Mouse (Mus musculus) monocyte, adult 5-6 weeks (primary cell): ENCODE measurements around the gene Nup54. TPM values are rescaled to one million over a fixed set of nuclear protein-coding genes. Genes with fewer than 3 reads are reported as not detected.
A peak's percentile ranks its signal among the peaks of the same experiment; 100 is the strongest.

Experiments used
- ATAC-seq: fragments of 153-309, 156-312 bp; replicated peaks from 2 replicates; pipeline ENCODE4 v1.8.0; 2017; ENCODE audit warnings: mild to moderate bottlenecking; ENCODE audit not compliant: low TSS enrichment, insufficient number of reproducible peaks, severe bottlenecking, poor library complexity, low FRiP score
- total RNA-seq: library from RNA; stranded (forward); fragments of 200-1000, 200-491, 200-594 nt; gene quantifications from 3 replicates; pipeline ENCODE4 v1.2.3, GENCODE M21; 2017

Gene Nup54
- total RNA-seq, 1 experiment from 2014 or later, result 71.5 TPM

DNA sequence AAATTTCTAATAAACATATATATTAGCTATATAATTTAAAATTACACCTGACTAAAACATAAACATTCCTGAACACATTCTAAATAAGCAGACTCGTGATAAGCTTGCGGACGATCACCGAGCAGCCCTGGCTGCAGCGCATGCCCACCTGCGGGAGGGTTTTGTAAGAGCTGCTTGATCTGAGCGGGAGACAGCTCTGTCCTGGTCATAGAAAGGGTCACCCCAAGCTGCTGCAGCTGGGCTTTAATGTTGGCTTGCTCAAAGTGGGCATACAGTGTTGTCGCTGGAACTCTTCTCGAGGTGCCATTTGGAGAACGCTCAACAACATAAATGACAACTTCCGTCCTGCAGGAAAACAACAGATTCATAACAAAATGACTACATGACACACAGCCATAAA lies 10.9 kb downstream of the Nup54 start:
- no peak for ATAC-seq

GRCm38 (mm10) chr5:92413982-92414375 lies 21.0 kb downstream of the Nup54 start:
- ATAC-seq, result no peak

DNA sequence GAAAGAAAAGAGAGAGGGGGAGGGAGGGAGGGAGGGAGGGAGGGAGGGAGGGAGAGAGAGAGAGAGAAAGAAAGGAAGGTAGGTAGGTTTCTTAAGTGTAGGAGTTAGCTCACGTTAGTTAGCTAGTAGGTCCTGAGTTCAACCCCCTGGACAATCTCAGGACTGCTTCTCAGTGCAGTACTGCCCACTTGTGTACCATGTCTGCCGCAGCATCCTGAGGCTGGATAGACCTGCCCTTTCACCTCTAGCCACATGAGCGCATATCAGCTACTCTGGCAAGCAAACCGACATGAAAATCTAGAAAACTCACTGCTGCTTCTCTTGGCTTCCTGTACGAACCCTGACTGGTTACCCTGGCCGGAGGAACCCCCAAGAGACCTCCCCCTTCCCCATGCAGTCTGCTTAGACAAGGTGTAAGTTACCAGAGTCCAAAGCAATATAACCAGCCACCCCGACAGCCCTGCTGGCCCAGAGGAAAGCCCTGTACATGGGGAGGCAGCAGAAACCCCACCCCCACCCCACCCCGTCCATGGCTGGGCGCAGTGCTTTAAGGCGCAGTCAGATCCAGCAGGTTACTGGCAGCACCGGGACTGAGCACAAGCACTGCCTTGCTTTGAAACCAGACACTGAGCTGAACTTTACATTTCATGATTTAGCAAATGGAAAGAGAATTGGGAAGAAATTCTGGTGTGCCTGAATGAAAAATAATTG lies 21.6 kb downstream of the Nup54 start:
- no peak for ATAC-seq

- no peak for ATAC-seq
These were observed 23.4 kb downstream of the Nup54 start for GRCm38 (mm10) chr5:92411461-92412140.

DNA sequence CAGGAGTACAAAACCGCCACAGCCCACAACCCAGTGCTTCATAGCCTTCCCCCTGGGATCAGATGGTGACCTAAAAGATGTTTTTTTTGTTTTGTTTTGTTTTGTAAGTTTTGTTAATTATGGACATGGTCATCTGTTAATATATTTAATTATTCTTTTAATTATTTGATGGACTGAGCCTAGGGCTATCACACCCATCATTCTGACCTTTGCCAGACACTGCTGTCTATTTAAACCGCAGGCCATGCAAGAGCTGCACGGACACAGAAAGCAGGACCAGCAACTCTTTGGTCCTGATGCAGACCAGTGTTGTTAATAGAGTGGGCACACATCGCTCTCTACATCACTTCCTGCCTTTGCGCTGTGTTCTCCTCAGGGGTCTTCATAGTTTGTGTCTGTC lies 24.5 kb downstream of the Nup54 start:
- no peak for ATAC-seq

- ATAC-seq, result no peak
These were observed 25.5 kb downstream of the Nup54 start for GRCm38 (mm10) chr5:92409361-92410155.

GRCm38 (mm10) chr5:92404400-92404678 lies 30.7 kb downstream of the Nup54 start:
- ATAC-seq, result no peak

- ATAC-seq, result no peak
These were observed 31.2 kb downstream of the Nup54 start for GRCm38 (mm10) chr5:92403562-92404399.

DNA sequence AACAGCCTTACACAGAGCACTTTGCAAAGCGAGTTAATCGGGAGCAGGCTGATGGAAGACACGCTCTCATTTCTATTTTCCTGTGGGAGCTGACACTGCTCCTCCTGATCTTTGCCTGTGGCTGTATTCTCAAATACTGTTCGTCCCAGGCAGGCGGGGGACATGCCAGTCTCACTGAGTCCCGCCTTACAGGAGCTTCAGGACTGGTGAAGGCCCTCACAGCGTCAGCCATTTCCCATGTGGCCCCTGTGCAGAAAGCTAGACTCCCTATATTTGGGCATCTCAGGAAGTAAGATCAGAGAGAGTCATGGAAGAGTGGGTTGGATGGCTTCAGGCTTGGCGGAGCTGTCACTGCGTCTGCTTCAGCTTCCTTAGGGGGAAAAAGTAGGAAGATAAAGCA lies 32.2 kb downstream of the Nup54 start:
- no peak for ATAC-seq

- peak; percentile 93 for ATAC-seq
These were observed 36.9 kb downstream of the Nup54 start for GRCm38 (mm10) chr5:92398153-92398552.

DNA sequence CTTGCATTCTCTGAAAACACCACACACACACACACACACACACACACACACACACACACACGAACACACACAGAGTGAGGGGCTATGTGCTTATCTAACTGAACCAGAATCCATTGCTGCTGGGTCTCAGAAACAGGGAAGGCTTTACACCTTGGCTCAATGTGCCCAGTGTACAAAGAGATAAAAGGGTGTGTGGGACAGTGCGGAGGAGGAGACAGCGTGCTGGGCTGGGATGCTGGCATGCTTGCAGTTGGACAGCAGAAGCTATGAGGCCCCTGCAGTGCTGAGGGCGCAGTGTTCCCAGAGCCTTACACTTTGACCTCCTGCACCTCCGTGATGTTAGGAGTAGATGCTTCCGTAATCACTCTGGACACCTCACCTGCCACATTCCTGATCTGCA lies 38.5 kb downstream of the Nup54 start:
- no peak for ATAC-seq

GRCm38 (mm10) chr5:92395764-92396163 lies 39.3 kb downstream of the Nup54 start:
- ATAC-seq, result no peak

DNA sequence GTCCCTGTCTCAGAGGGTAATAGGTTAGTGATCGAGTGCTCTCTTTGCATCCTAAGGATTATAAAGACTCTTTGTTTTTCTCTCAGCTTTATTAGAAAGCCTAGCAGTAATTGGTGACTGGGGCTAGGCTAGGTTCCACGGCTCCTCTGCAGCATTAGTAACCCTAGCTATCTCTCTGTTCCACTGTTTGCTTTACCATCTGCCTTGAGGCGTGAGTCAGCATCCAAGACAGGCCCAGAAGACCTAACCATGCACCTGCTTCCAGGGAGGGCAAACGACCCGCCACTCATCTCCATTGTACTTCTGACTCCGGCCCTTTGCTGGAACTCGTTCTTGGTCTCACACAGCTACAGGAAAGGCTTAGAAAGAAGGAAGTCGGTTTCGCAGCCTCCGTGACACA lies 41.2 kb downstream of the Nup54 start:
- ATAC-seq, result no peak

- 0 out of 2 replicates have a peak, but pooled peaks have one; percentile 25 for ATAC-seq
These were observed 42.5 kb downstream of the Nup54 start for GRCm38 (mm10) chr5:92392542-92392941.

DNA sequence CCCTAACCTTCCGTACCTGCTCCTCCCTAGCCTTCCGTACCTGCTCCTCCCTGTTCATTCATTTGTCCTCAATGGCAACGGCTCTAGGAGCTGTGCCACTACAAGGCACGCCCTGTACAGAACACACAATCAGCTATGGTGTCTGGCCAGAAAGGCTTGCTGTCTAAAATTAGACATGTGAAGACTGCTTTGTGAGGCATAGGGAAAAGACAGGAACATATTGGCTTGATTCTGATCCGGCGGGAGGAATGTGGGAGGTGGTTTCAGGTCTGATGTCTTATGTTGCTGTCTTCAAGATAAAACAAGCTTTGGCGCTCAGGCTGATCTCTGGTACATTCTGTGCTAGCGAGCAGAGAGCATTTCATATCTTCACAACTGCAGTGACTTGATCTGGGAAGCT lies 44.4 kb downstream of the Nup54 start:
- ATAC-seq, result no peak

- ATAC-seq, result no peak
These were observed 45.0 kb downstream of the Nup54 start for GRCm38 (mm10) chr5:92389977-92390376.

GRCm38 (mm10) chr5:92387433-92387832 lies 47.6 kb downstream of the Nup54 start:
- no peak for ATAC-seq

GRCm38 (mm10) chr5:92386643-92387042 lies 48.4 kb downstream of the Nup54 start:
- no peak for ATAC-seq

- no peak for ATAC-seq
These were observed 48.9 kb downstream of the Nup54 start for GRCm38 (mm10) chr5:92386102-92386501.
